In the genomic region with DNA sequence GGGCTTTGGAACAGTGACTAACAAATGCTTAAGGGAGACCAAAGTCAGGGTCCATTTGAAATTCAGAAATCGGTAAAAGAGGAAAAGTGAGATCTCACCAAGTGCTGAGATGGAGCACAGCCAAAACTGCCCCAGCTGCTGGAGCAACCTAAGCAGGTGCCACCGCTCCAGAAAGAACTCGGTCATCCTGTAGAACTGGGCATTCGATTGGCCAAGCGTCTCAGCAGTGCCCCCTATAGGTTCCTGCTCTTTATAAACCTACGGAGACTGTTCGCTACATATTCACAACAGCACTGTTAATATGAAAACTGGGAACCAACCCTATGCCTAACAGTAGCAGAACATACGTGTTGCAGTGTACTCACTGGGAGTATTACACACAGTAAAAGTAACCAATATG, we compare ENCODE assay signal across 10 mouse cellular contexts.
A peak's percentile ranks its signal among the peaks of the same experiment; 100 is the strongest.
DNase-seq lines count a peak whose midpoint lies in the region; ATAC-seq and TF ChIP-seq lines count a peak whose summit lies in the region.
"Had no signal": no experiment of that assay in that cellular context is flagged by ENCODE, and none has a peak within 500 bp of the region (broad histone marks: within the 10 kb centered on the region; RNA-seq: fewer than 3 reads in every experiment).

No protein-coding gene starts in this region.

- 0 out of 2 replicates have a peak, but pooled peaks have one; percentile 34 for ATAC-seq in megakaryocyte progenitor cell, adult 5-6 weeks (replicated peaks; ENCODE audit: poor library complexity)

- peaks cover 5% of the 10 kb centered on the region for H3K36me3 ChIP-seq in kidney, adult 2 months (ENCODE audit: control insufficient read depth, insufficient read depth, low read length)
- H3K36me3 ChIP-seq in MEL (ENCODE audit: control insufficient read depth in 1 of 2, insufficient read depth in 2 of 2, low read length in 2 of 2) = peaks cover 0 to 28% of the 10 kb centered on the region in 2 experiments; a peak in 2 of 4 replicates
- H3K36me3 ChIP-seq in limb, embryonic 10.5 days = peaks cover 64% of the 10 kb centered on the region

- no peaks in the 10 kb centered on the region for H3K27me3 ChIP-seq in kidney, adult 2 months (replicated peaks; ENCODE audit: control insufficient read depth, insufficient read depth, low read length)
- H3K27me3 ChIP-seq in MEL (ENCODE audit: control insufficient read depth in 1 of 2, insufficient read depth in 2 of 2, low read length in 2 of 2) = no peaks in the 10 kb centered on the region
- no peaks in the 10 kb centered on the region for H3K27me3 ChIP-seq in limb, embryonic 10.5 days (ENCODE audit: low read depth, poor library complexity, severe bottlenecking)
- H3K27me3 ChIP-seq: forebrain, embryonic 12.5 days had no signal

- no peaks in the 10 kb centered on the region for H3K9me3 ChIP-seq in MEL (replicated peaks; ENCODE audit: insufficient read depth, low read length)
- H3K9me3 ChIP-seq in limb, embryonic 10.5 days (replicated peaks) = no peaks in the 10 kb centered on the region
- H3K9me3 ChIP-seq: forebrain, embryonic 12.5 days had no signal

- H3K27ac ChIP-seq in kidney, adult 2 months (ENCODE audit: insufficient read depth, low read depth, low read length) = no peak overlapping the region
- no peak overlapping the region for H3K27ac ChIP-seq in MEL (ENCODE audit: control insufficient read depth, low read depth, low read length)
- H3K27ac ChIP-seq in limb, embryonic 10.5 days = no peak overlapping the region
- H3K27ac ChIP-seq: forebrain, embryonic 12.5 days had no signal

- no peak for TF ChIP-seq EP300 in MEL (IDR thresholded peaks at IDR 0.05; ENCODE audit: low read depth in 1 of 2, low read length in 2 of 2)

- TF ChIP-seq RAD21 in MEL (IDR thresholded peaks at IDR 0.05; ENCODE audit: low read depth, low read length) = peak; percentile 2; the same call in 1 of the 2 replicates

- H3K4me1 ChIP-seq in kidney, adult 2 months (ENCODE audit: control insufficient read depth, insufficient read depth, low read length) = no peaks in the 10 kb centered on the region
- no peaks in the 10 kb centered on the region for H3K4me1 ChIP-seq in MEL (ENCODE audit: control insufficient read depth in 1 of 2, insufficient read depth in 2 of 2, low read length in 2 of 2)
- no peaks in the 10 kb centered on the region for H3K4me1 ChIP-seq in limb, embryonic 10.5 days
- H3K4me1 ChIP-seq: forebrain, embryonic 12.5 days had no signal

- H3K4me3 ChIP-seq in kidney, adult 2 months (ENCODE audit: insufficient read depth, low read depth, low read length) = no peak overlapping the region
- H3K4me3 ChIP-seq in MEL (ENCODE audit: control insufficient read depth in 1 of 2, insufficient read depth in 1 of 2, low read depth in 2 of 2, low read length in 2 of 2) = no peak overlapping the region
- no peak overlapping the region for H3K4me3 ChIP-seq in limb, embryonic 10.5 days
- H3K4me3 ChIP-seq: forebrain, embryonic 12.5 days had no signal

- no peaks in the 10 kb centered on the region for H3K79me2 ChIP-seq in MEL (ENCODE audit: control insufficient read depth, insufficient read depth, low read length, poor library complexity)

- WGBS in kidney, adult 2 months = 93% methylated on average over 8 of the region's 8 CpGs
- WGBS in limb, embryonic 10.5 days = 94% methylated on average over 8 of the region's 8 CpGs

- no peak overlapping the region for H3K9ac ChIP-seq in MEL (ENCODE audit: control insufficient read depth, low read depth, low read length, poor library complexity, severe bottlenecking)
- H3K9ac ChIP-seq: forebrain, embryonic 12.5 days had no signal

- no peak for TF ChIP-seq POLR2A in kidney, adult 2 months (IDR thresholded peaks at IDR 0.05; ENCODE audit: low read depth, low read length)
- no peak for TF ChIP-seq POLR2A in MEL (IDR thresholded peaks at IDR 0.05; ENCODE audit: control insufficient read depth in 1 of 2, insufficient read depth in 1 of 2, low read depth in 1 of 2, low read length in 2 of 2, poor library complexity in 1 of 2)

- no peak for DNase-seq in kidney, adult 2 months
- DNase-seq in kidney, postnatal 10 days = no peak
- DNase-seq in lung, postnatal 14 days = peak; percentile 25
- no peak for DNase-seq in lung, postnatal 4 days
- peak; percentile 41 for DNase-seq in MEL (ENCODE audit: low read depth, low spot score)
- no peak for DNase-seq in limb, embryonic 10.5 days (ENCODE audit: low spot score)
- DNase-seq: adrenal gland, postnatal 14 days; cerebellum, postnatal 36 days had no signal

- peak; percentile 35; the same call in 1 of the 2 replicates for TF ChIP-seq CTCF in kidney, adult 2 months (conservative IDR thresholded peaks at IDR 0.05; ENCODE audit: insufficient read depth, insufficient read length, low read depth, low read length)
- peak; percentile 40 to 42 (median 40) for TF ChIP-seq CTCF in MEL (IDR thresholded peaks at IDR 0.05 in 2 of 3, conservative IDR thresholded peaks at IDR 0.05 in 1 of 3; ENCODE audit: control insufficient read depth in 1 of 3, insufficient read depth in 1 of 3, low read depth in 2 of 3, low read length in 3 of 3, poor library complexity in 1 of 3, severe bottlenecking in 1 of 3)

TF ChIP-seq in MEL, 35 proteins besides CTCF, POLR2A, EP300 and RAD21:
- TF ChIP-seq SMC3 (IDR thresholded peaks at IDR 0.05; ENCODE audit: low read depth, low read length) (0 out of 2 replicates have a peak, but pooled peaks have one; percentile 14), ELF1 (IDR thresholded peaks at IDR 0.05; ENCODE audit: low read depth, low read length) (no peak), NRF1 (IDR thresholded peaks at IDR 0.05; ENCODE audit: insufficient read depth, low read depth, low read length, poor library complexity, severe bottlenecking) (no peak)

Comparison
In these comparisons a context has a peak if more than half of its experiments do, and no peak if none do; other contexts are left out.
1. DNase-seq: peak in lung, postnatal 14 days (single experiment) and MEL (single experiment); none in kidney, adult 2 months (single experiment), kidney, postnatal 10 days (single experiment), lung, postnatal 4 days (0 of 2) and limb, embryonic 10.5 days (single experiment).